Mouse (Mus musculus): ENCODE data around the gene Gm19402. TPM values are rescaled to one million over a fixed set of nuclear protein-coding genes. Genes with fewer than 3 reads are reported as not detected.

The Gm19402 gene
- total and polyA plus RNA-seq, 3 experiments: not detected

DNA sequence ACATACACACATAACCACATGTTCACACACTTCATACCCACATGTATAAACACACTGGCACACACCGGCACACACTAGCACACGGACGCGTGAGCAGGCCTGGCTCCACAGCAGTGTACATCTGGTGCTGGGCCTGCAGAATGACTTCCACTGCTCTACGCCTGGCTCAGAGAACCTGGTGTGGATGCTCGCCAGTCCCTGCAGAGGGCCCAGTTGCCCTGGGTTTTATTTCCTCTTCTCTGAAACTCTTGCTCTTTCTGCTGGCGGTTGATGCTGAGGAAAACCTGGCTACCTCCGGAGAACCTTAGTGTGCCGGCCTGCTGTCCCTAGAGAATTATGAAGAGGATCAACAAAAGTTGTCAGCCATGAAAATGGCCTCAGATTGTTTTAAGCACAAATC lies 38.5 kb downstream of the Gm19402 start:
- no peaks in the 10 kb centered on the region for H3K27me3 ChIP-seq (ENCODE audit: control insufficient read depth in 1 of 2, insufficient read depth in 2 of 2, low read length in 2 of 2)
- no peaks in the 10 kb centered on the region for H3K79me2 ChIP-seq (ENCODE audit: control insufficient read depth, insufficient read depth, low read length, poor library complexity)
- H3K27ac ChIP-seq (ENCODE audit: control insufficient read depth, low read depth, low read length): no peak overlapping the region
- DNase-seq (ENCODE audit: low read depth, low spot score): no peak
- H3K4me3 ChIP-seq (ENCODE audit: control insufficient read depth in 1 of 2, insufficient read depth in 1 of 2, low read depth in 2 of 2, low read length in 2 of 2): no peak overlapping the region
- no peaks in the 10 kb centered on the region for H3K9me3 ChIP-seq (replicated peaks; ENCODE audit: insufficient read depth, low read length)
- peak in 1 of 3 experiments; percentile 15; a peak in 1 of 6 replicates for TF ChIP-seq CTCF (IDR thresholded peaks at IDR 0.05 in 2 of 3, conservative IDR thresholded peaks at IDR 0.05 in 1 of 3; ENCODE audit: control insufficient read depth in 1 of 3, insufficient read depth in 1 of 3, low read depth in 2 of 3, low read length in 3 of 3, poor library complexity in 1 of 3, severe bottlenecking in 1 of 3)
- no peak for TF ChIP-seq MYC (IDR thresholded peaks at IDR 0.05; ENCODE audit: low read depth, low read length)
- TF ChIP-seq POLR2AphosphoS5 (IDR thresholded peaks at IDR 0.05; ENCODE audit: borderline replicate concordance, low read depth, low read length): no peak
- TF ChIP-seq RAD21 (IDR thresholded peaks at IDR 0.05; ENCODE audit: low read depth, low read length): peak; percentile 12; the same call in 1 of the 2 replicates
- no peak for TF ChIP-seq GATA1 (IDR thresholded peaks at IDR 0.05; ENCODE audit: low read depth, low read length)
- H3K9ac ChIP-seq (ENCODE audit: control insufficient read depth, low read depth, low read length, poor library complexity, severe bottlenecking): no peak overlapping the region
- no peaks in the 10 kb centered on the region for H3K36me3 ChIP-seq (ENCODE audit: control insufficient read depth in 1 of 2, insufficient read depth in 2 of 2, low read length in 2 of 2)
- no peaks in the 10 kb centered on the region for H3K4me1 ChIP-seq (ENCODE audit: control insufficient read depth in 1 of 2, insufficient read depth in 2 of 2, low read length in 2 of 2)

DNA sequence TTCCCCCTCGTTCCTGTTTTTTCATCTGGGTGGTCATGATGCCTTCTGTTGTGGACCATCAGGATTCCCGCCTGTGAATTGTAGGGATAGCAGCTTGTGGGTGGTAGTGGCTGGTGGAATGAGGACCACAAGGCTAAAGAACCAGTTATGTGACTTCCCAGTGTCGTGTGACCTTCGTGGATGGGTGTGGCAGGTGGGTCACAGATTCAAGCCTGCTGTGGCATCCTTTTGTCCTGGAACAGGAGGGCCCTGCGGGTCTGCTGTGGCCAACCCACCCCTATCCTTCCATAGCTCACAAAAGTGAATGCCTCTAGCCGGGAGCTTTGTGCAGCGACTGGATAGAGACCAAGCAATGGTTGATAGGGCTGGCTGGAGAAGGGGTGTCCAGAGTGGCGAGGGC lies 42.7 kb downstream of the Gm19402 start:
- Histone ChIP-seq H3K79me2 (ENCODE audit: control insufficient read depth, insufficient read depth, low read length, poor library complexity) (no peaks in the 10 kb centered on the region), H3K4me1 (ENCODE audit: control insufficient read depth in 1 of 2, insufficient read depth in 2 of 2, low read length in 2 of 2) (no peaks in the 10 kb centered on the region; a peak in 1 of 4 replicates), H3K9me3 (replicated peaks; ENCODE audit: insufficient read depth, low read length) (no peaks in the 10 kb centered on the region), H3K36me3 (ENCODE audit: control insufficient read depth in 1 of 2, insufficient read depth in 2 of 2, low read length in 2 of 2) (peaks cover 0 to 6% of the 10 kb centered on the region in 2 experiments; a peak in 2 of 4 replicates), H3K27me3 (ENCODE audit: control insufficient read depth in 1 of 2, insufficient read depth in 2 of 2, low read length in 2 of 2) (no peaks in the 10 kb centered on the region), H3K27ac (ENCODE audit: control insufficient read depth, low read depth, low read length) (no peak overlapping the region), H3K4me3 (ENCODE audit: control insufficient read depth in 1 of 2, insufficient read depth in 1 of 2, low read depth in 2 of 2, low read length in 2 of 2) (no peak overlapping the region), H3K9ac (ENCODE audit: control insufficient read depth, low read depth, low read length, poor library complexity, severe bottlenecking) (no peak overlapping the region)
- TF ChIP-seq RAD21 (IDR thresholded peaks at IDR 0.05; ENCODE audit: low read depth, low read length) (no peak), KAT2A (conservative IDR thresholded peaks at IDR 0.05; ENCODE audit: low read depth, low read length) (no peak), MAFK (IDR thresholded peaks at IDR 0.05; ENCODE audit: borderline replicate concordance, low read depth, low read length) (no peak), SIN3A (IDR thresholded peaks at IDR 0.05; ENCODE audit: low read length) (no peak), JUND (IDR thresholded peaks at IDR 0.05; ENCODE audit: low read depth, low read length) (no peak), SMC3 (IDR thresholded peaks at IDR 0.05; ENCODE audit: low read depth, low read length) (no peak), MXI1 (IDR thresholded peaks at IDR 0.05; ENCODE audit: low read depth, low read length) (no peak), ETS1 (IDR thresholded peaks at IDR 0.05; ENCODE audit: low read depth, low read length) (no peak), NRF1 (IDR thresholded peaks at IDR 0.05; ENCODE audit: insufficient read depth, low read depth, low read length, poor library complexity, severe bottlenecking) (no peak), POLR2A (IDR thresholded peaks at IDR 0.05; ENCODE audit: control insufficient read depth in 1 of 2, insufficient read depth in 1 of 2, low read depth in 1 of 2, low read length in 2 of 2, poor library complexity in 1 of 2) (no peak), HCFC1 (IDR thresholded peaks at IDR 0.05; ENCODE audit: low read depth, low read length) (no peak), MYC (IDR thresholded peaks at IDR 0.05; ENCODE audit: low read depth, low read length) (no peak), GABPA (IDR thresholded peaks at IDR 0.05; ENCODE audit: low read depth, low read length) (no peak), CHD1 (IDR thresholded peaks at IDR 0.05; ENCODE audit: low read depth, low read length) (no peak)
- DNase-seq (ENCODE audit: low read depth, low spot score): no peak

Measured in MEL (cell line).